Mouse (Mus musculus) urinary bladder, postnatal 10 days (tissue): ENCODE measurements around the gene Kxd1.
"Not testable (repeated sequence)": the region's sequence is repeated elsewhere in the genome, so short reads cannot be mapped to it uniquely, and the experiment has no call there.

Source experiments
- DNase-seq: peaks from one replicate; pipeline ENCODE4 v3.0.0; 2022; ENCODE audit warnings: low spot score

Kxd1 gene

GRCm38 (mm10) chr8:70513441-70513840, 14.3 kb downstream of the Kxd1 start:
- DNase-seq = no peak

- no peak for DNase-seq
Observed at GRCm38 (mm10) chr8:70512253-70512903, 15.4 kb downstream of the Kxd1 start.

GRCm38 (mm10) chr8:70511770-70512169, 16.0 kb downstream of the Kxd1 start:
- no peak for DNase-seq

- not testable (repeated sequence) for DNase-seq
Observed at GRCm38 (mm10) chr8:70511174-70511573, 16.6 kb downstream of the Kxd1 start.

GRCm38 (mm10) chr8:70510228-70510915, 17.4 kb downstream of the Kxd1 start, which contains the start of gene Uba52:
TSS of gene Uba52 (minus strand) at chr8:70510801.
- peak; percentile 90 for DNase-seq

GRCm38 (mm10) chr8:70509281-70509952, 18.3 kb downstream of the Kxd1 start:
- DNase-seq = no peak

- DNase-seq = no peak
Observed at GRCm38 (mm10) chr8:70507027-70507393, 20.7 kb downstream of the Kxd1 start.

GRCm38 (mm10) chr8:70506328-70507026, 21.3 kb downstream of the Kxd1 start, which contains the start of gene Rex1bd:
TSS of gene Rex1bd (minus strand) at chr8:70506752.
- peak; percentile 77 for DNase-seq

- DNase-seq = no peak
Observed at GRCm38 (mm10) chr8:70505698-70506327, 21.9 kb downstream of the Kxd1 start.

GRCm38 (mm10) chr8:70504851-70505250, 22.9 kb downstream of the Kxd1 start:
- DNase-seq = no peak

GRCm38 (mm10) chr8:70504291-70504716, 23.5 kb downstream of the Kxd1 start:
- DNase-seq = no peak

- DNase-seq = no peak
Observed at GRCm38 (mm10) chr8:70503062-70503750, 24.6 kb downstream of the Kxd1 start.

GRCm38 (mm10) chr8:70502540-70502939, 25.2 kb downstream of the Kxd1 start:
- DNase-seq = no peak

GRCm38 (mm10) chr8:70501820-70502529, 25.8 kb downstream of the Kxd1 start:
- no peak for DNase-seq

GRCm38 (mm10) chr8:70500386-70501301, 27.1 kb downstream of the Kxd1 start:
- DNase-seq = no peak

GRCm38 (mm10) chr8:70495771-70496062, 32.0 kb downstream of the Kxd1 start:
- DNase-seq = no peak

GRCm38 (mm10) chr8:70495001-70495770, 32.6 kb downstream of the Kxd1 start:
- DNase-seq = no peak

GRCm38 (mm10) chr8:70494416-70494945, 33.3 kb downstream of the Kxd1 start:
- no peak for DNase-seq
